Mouse (Mus musculus) ES-E14 (cell line): Measurements from ENCODE around the gene Dach2.

ENCODE experiments used
- HCFC1 ChIP-seq: IDR thresholded peaks from 2 replicates; pipeline ENCODE4 v1.6.1; 2012; ENCODE audit warnings: low read length, inconsistent platforms, borderline replicate concordance; ENCODE audit not compliant: insufficient read depth
- MAFK ChIP-seq: IDR thresholded peaks from 2 replicates; pipeline ENCODE4 v1.6.1; 2014; ENCODE audit warnings: mild to moderate bottlenecking, low read depth, low read length, inconsistent platforms; ENCODE audit not compliant: insufficient read depth
- ZNF384 ChIP-seq: IDR thresholded peaks from 2 replicates; pipeline ENCODE4 v1.6.1; 2012; ENCODE audit warnings: low read depth, low read length, inconsistent platforms

DNA sequence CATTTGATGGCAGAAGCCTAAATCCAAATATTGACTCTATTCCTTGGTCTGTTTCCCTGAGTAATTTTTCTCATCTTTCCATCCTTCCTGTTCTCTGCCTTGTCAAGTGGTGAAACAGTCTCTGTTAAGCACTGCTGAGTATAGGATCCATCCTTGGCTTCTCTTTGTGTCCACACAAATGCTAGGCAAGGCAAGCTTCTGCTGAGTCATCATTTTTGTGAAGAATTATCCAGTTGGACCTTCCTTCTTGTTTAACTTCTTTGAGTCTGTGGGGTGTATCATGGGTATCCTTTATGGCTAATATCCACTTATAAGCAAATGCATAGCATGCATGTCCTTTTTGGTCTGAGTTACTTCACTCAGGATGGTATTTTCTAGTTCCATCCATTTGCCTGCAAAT, 449.8 kb downstream of the Dach2 start:
- TF ChIP-seq MAFK (peak; percentile 90), HCFC1 (no peak), ZNF384 (no peak)
